Mouse (Mus musculus) hindbrain, embryonic 16.5 days (tissue): ENCODE data around the gene Rapgef5. TPM values are rescaled to one million over a fixed set of nuclear protein-coding genes. Genes with fewer than 3 reads are reported as not detected.
A peak's percentile ranks its signal among the peaks of the same experiment; 100 is the strongest.

Experiments
- ATAC-seq: fragments of 200-750 bp; cut with Nextera tagmentation; 2 replicates; pipeline ENCODE4 v1.8.0; 2017; ENCODE audit warnings: moderate TSS enrichment, moderate library complexity
- H3K27ac ChIP-seq: fragments of 300-500 bp; sonication (generic); 2 replicates; pipeline ENCODE4 v1.5.1; 2014; ENCODE audit warnings: low read depth, mild to moderate bottlenecking, control low read depth, low read length, moderate library complexity
- H3K27me3 ChIP-seq: fragments of 300-500 bp; sonication (generic); replicated peaks from 2 replicates; pipeline ENCODE4 v1.6.1; 2014; ENCODE audit warnings: low read length; ENCODE audit not compliant: control insufficient read depth, insufficient read depth
- H3K36me3 ChIP-seq: fragments of 300-500 bp; sonication (generic); 2 replicates; pipeline ENCODE4 v1.6.1; 2014; ENCODE audit warnings: mild to moderate bottlenecking, low read length, moderate library complexity, mixed read lengths; ENCODE audit not compliant: control insufficient read depth, insufficient read depth
- H3K4me1 ChIP-seq: fragments of 300-500 bp; sonication (generic); 2 replicates; pipeline ENCODE4 v1.6.1; 2014; ENCODE audit warnings: low read depth, low read length; ENCODE audit not compliant: control insufficient read depth, insufficient read depth
- H3K4me2 ChIP-seq: fragments of 300-500 bp; sonication (generic); 2 replicates; pipeline ENCODE4 v1.6.1; 2014; ENCODE audit warnings: mild to moderate bottlenecking, low read length, control low read depth, moderate library complexity
- H3K4me3 ChIP-seq: fragments of 300-500 bp; sonication (generic); 2 replicates; pipeline ENCODE4 v1.5.1; 2014; ENCODE audit warnings: mild to moderate bottlenecking, low read length, control low read depth, moderate library complexity
- H3K9ac ChIP-seq: fragments of 300-500 bp; sonication (generic); 2 replicates; pipeline ENCODE4 v1.6.1; 2014; ENCODE audit warnings: low read depth, mild to moderate bottlenecking, control low read depth, low read length, moderate library complexity
- H3K9me3 ChIP-seq: fragments of 300-500 bp; sonication (generic); 2 replicates; pipeline ENCODE4 v1.6.1; 2014; ENCODE audit warnings: mild to moderate bottlenecking, low read length, moderate library complexity; ENCODE audit not compliant: control insufficient read depth
- WGBS: fragments of 180-500 bp; shearing (Covaris S2); extraction: QIAGEN DNeasy Blood & Tissue Kit; methylation state at CpG from one replicate; pipeline ENCODE4 v1.1.7; 2014; 5-methylcytosine and 5-hydroxymethylcytosine counted together
- polyA plus RNA-seq: library from polyadenylated mRNA; unstranded; fragments of >200 nt; fragmentation: Nextera tagmentation; extraction: Ambion mirVana; gene quantifications from 2 replicates; pipeline ENCODE4 v1.2.1, GENCODE M21; 2015

Gene Rapgef5
- polyA plus RNA-seq, 1 experiment from 2014 or later = 31.9 TPM

DNA sequence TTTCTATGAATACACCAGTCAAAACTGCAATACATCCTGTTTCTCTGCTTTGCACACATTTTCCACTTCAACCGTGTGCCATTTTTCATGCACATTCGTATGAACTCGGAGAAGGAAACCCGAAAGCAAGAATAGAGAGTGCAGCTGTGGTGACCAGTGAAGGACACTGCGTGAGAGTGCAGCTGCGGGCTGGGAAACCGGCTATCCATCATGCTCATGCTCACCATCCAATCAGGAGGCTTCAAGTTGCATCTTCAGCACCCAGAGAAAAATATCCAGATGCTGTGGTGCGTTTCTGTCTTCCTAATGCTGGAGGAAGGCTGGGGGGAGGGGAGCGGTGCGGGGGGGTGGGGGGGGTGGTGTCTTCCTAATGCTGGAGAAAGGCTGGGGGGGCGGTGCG, 291.4 kb downstream of the Rapgef5 start:
- H3K27ac ChIP-seq = no peak overlapping the region; the same call in 1 of the 2 replicates
- H3K9ac ChIP-seq = no peak overlapping the region; the same call in 1 of the 2 replicates
- WGBS = 8% methylated on average over 8 of the region's 12 CpGs
- H3K4me1 ChIP-seq = peaks cover 25% of the 10 kb centered on the region
- no peaks in the 10 kb centered on the region for H3K9me3 ChIP-seq
- H3K4me2 ChIP-seq = peak overlapping the region; percentile 45
- no peaks in the 10 kb centered on the region for H3K36me3 ChIP-seq
- peak; percentile 48; the same call in 1 of the 2 replicates for ATAC-seq
- H3K4me3 ChIP-seq = no peak overlapping the region
- H3K27me3 ChIP-seq = no peaks in the 10 kb centered on the region; the same call in none of the 2 replicates

DNA sequence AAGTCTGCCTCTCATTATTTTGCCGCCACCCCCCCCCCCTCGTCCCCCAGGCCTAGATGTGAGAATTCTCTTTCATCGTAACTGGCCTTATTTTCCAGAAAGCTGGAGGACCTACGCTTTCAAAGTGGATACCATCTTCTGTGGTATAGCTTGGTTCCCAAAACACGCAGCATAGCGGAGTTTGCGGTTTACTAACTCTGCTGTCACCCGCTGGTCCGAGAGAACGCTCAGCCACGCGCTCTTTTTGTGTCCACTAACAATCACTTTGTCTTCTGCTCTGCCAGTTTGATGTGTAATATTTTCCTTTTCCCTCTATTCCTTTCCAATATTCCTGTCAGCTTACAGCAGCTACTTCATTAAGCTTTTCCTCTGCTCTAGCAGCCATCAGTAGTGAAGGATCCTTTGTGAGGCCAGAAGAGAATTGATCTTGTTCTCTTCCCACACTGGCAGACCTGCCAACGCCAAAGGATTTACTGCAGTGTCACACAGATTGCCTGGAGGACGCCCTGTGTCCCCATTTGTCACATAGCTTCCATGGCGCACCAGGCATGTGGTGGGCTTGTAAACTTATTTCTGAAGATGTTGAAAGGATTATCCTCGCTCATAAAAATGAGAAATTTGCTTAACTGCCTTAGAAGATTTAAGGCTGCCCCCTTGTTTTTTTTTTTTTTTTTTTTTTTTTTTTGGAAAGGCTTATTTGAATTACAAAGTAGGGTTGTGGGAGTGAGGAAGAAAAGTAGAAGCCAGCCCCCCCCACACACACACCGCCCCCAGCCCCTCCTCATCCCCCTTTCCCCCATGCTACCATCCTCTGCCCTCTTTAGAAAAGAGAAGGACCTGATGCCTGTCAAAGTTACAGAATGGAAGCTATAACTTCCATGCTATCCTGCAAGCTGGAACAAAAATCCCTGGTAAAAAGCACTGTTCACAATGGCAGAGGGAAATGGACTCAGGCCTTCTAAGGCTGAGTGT, 292.4 kb downstream of the Rapgef5 start:
- no peak overlapping the region for H3K27ac ChIP-seq
- WGBS = 19% methylated on average over 17 of the region's 17 CpGs
- H3K27me3 ChIP-seq = no peaks in the 10 kb centered on the region; the same call in none of the 2 replicates
- H3K4me3 ChIP-seq = peak overlapping the region; percentile 3; the same call in 1 of the 2 replicates
- peak; percentile 22; the same call in 1 of the 2 replicates for ATAC-seq
- no peaks in the 10 kb centered on the region for H3K36me3 ChIP-seq
- H3K9me3 ChIP-seq = no peaks in the 10 kb centered on the region
- H3K4me2 ChIP-seq = peak overlapping the region; percentile 45
- peaks cover 25% of the 10 kb centered on the region for H3K4me1 ChIP-seq
- H3K9ac ChIP-seq = no peak overlapping the region
